Mouse (Mus musculus): Measurements from ENCODE around the gene Mob3c. TPM values are rescaled to one million over a fixed set of nuclear protein-coding genes. Genes with fewer than 3 reads are reported as not detected.

Gene Mob3c
- polyA plus RNA-seq, 1 experiment from 2014 or later: 6.2 TPM

- 76% methylated on average over 4 of the region's 4 CpGs for WGBS
- Histone ChIP-seq H3K4me3 (no peak overlapping the region), H3K36me3 (no peaks in the 10 kb centered on the region), H3K27ac (no peak overlapping the region), H3K9ac (no peak overlapping the region), H3K4me1 (peaks cover 8% of the 10 kb centered on the region; the same call in 1 of the 2 replicates), H3K4me2 (replicated peaks) (peak overlapping the region; percentile 69), H3K27me3 (replicated peaks) (no peaks in the 10 kb centered on the region), H3K9me3 (no peaks in the 10 kb centered on the region)
- no peak for ATAC-seq (ENCODE audit: low FRiP score, low read depth)
Observed at GRCm38 (mm10) chr4:115838196-115838595, 10.3 kb downstream of the Mob3c start.

GRCm38 (mm10) chr4:115838696-115839641, 11.1 kb downstream of the Mob3c start, which contains the start of gene Mknk1:
TSS of gene Mknk1 (plus strand) at chr4:115839198.
- WGBS: 2% methylated on average over 51 of the region's 51 CpGs

GRCm38 (mm10) chr4:115839956-115840355, 12.1 kb downstream of the Mob3c start:
- no peaks in the 10 kb centered on the region for H3K36me3 ChIP-seq
- ATAC-seq (ENCODE audit: low FRiP score, low read depth): no peak
- H3K4me1 ChIP-seq: peaks cover 8% of the 10 kb centered on the region; the same call in 1 of the 2 replicates
- H3K27me3 ChIP-seq (replicated peaks): 0 out of 2 replicates have a peak, but pooled peaks cover under 1% of the 10 kb centered on the region
- no peak overlapping the region for H3K4me3 ChIP-seq
- 64% methylated on average over 4 of the region's 4 CpGs for WGBS
- H3K9ac ChIP-seq: no peak overlapping the region
- peak overlapping the region; percentile 69 for H3K4me2 ChIP-seq (replicated peaks)
- H3K9me3 ChIP-seq: no peaks in the 10 kb centered on the region
- no peak overlapping the region for H3K27ac ChIP-seq

More at GRCm38 (mm10) chr4:115838696-115839641, 11.1 kb downstream of the Mob3c start, which contains the start of gene Mknk1:
- H3K4me2 ChIP-seq (replicated peaks): peak within 1 kb of the TSS; percentile 69
- peak within 1 kb of the TSS; percentile 74 for H3K4me3 ChIP-seq
- peak; percentile 94 for ATAC-seq (ENCODE audit: low FRiP score, low read depth)
- no peaks in the 10 kb centered on the region for H3K36me3 ChIP-seq
- no peaks in the 10 kb centered on the region for H3K9me3 ChIP-seq
- peaks cover 8% of the 10 kb centered on the region; the same call in 1 of the 2 replicates for H3K4me1 ChIP-seq
- H3K27me3 ChIP-seq (replicated peaks): no peaks in the 10 kb centered on the region
- H3K27ac ChIP-seq: no peak within 1 kb of the TSS
- peak within 1 kb of the TSS; percentile 64 for H3K9ac ChIP-seq

GRCm38 (mm10) chr4:115840842-115841241, 12.9 kb downstream of the Mob3c start:
- H3K9me3 ChIP-seq: no peaks in the 10 kb centered on the region
- peaks cover 8% of the 10 kb centered on the region; the same call in 1 of the 2 replicates for H3K4me1 ChIP-seq
- WGBS: 88% methylated on average over 4 of the region's 4 CpGs
- H3K4me3 ChIP-seq: no peak overlapping the region
- H3K9ac ChIP-seq: no peak overlapping the region
- H3K27ac ChIP-seq: no peak overlapping the region
- no peak for ATAC-seq (ENCODE audit: low FRiP score, low read depth)
- H3K27me3 ChIP-seq (replicated peaks): 0 out of 2 replicates have a peak, but pooled peaks cover 3% of the 10 kb centered on the region
- no peak overlapping the region for H3K4me2 ChIP-seq (replicated peaks)
- H3K36me3 ChIP-seq: no peaks in the 10 kb centered on the region

GRCm38 (mm10) chr4:115846656-115847055, 18.8 kb downstream of the Mob3c start:
- no peak overlapping the region for H3K4me2 ChIP-seq (replicated peaks)
- H3K36me3 ChIP-seq: peaks cover 11% of the 10 kb centered on the region; the same call in 1 of the 2 replicates
- H3K9me3 ChIP-seq: no peaks in the 10 kb centered on the region
- ATAC-seq (ENCODE audit: low FRiP score, low read depth): no peak
- no peak overlapping the region for H3K27ac ChIP-seq
- no peaks in the 10 kb centered on the region for H3K4me1 ChIP-seq
- H3K4me3 ChIP-seq: no peak overlapping the region
- no peak overlapping the region for H3K9ac ChIP-seq
- WGBS: 45% methylated on average over 2 of the region's 2 CpGs
- 0 out of 2 replicates have a peak, but pooled peaks cover 3% of the 10 kb centered on the region for H3K27me3 ChIP-seq (replicated peaks)

- Histone ChIP-seq H3K36me3 (peaks cover 11% of the 10 kb centered on the region; the same call in 1 of the 2 replicates), H3K4me1 (no peaks in the 10 kb centered on the region), H3K9me3 (no peaks in the 10 kb centered on the region), H3K9ac (no peak overlapping the region), H3K27me3 (replicated peaks) (0 out of 2 replicates have a peak, but pooled peaks cover 3% of the 10 kb centered on the region), H3K27ac (no peak overlapping the region), H3K4me2 (replicated peaks) (no peak overlapping the region), H3K4me3 (no peak overlapping the region)
- WGBS: 69% methylated on average over 5 of the region's 5 CpGs
- no peak for ATAC-seq (ENCODE audit: low FRiP score, low read depth)
Observed at GRCm38 (mm10) chr4:115847377-115847776, 19.5 kb downstream of the Mob3c start.

- 89% methylated on average over 1 of the region's 1 CpGs for WGBS
- peaks cover 11% of the 10 kb centered on the region; the same call in 1 of the 2 replicates for H3K36me3 ChIP-seq
- no peaks in the 10 kb centered on the region for H3K9me3 ChIP-seq
- H3K27me3 ChIP-seq (replicated peaks): 0 out of 2 replicates have a peak, but pooled peaks cover 3% of the 10 kb centered on the region
- no peaks in the 10 kb centered on the region for H3K4me1 ChIP-seq
- no peak overlapping the region for H3K9ac ChIP-seq
- ATAC-seq (ENCODE audit: low FRiP score, low read depth): no peak
- H3K4me3 ChIP-seq: no peak overlapping the region
- H3K27ac ChIP-seq: no peak overlapping the region
- H3K4me2 ChIP-seq (replicated peaks): no peak overlapping the region
Observed at GRCm38 (mm10) chr4:115848083-115848482, 20.2 kb downstream of the Mob3c start.

- H3K4me2 ChIP-seq (replicated peaks): no peak overlapping the region
- peaks cover 11% of the 10 kb centered on the region; the same call in 1 of the 2 replicates for H3K36me3 ChIP-seq
- H3K27me3 ChIP-seq (replicated peaks): 0 out of 2 replicates have a peak, but pooled peaks cover 3% of the 10 kb centered on the region
- 65% methylated on average over 8 of the region's 8 CpGs for WGBS
- no peak overlapping the region for H3K27ac ChIP-seq
- H3K9me3 ChIP-seq: no peaks in the 10 kb centered on the region
- no peak overlapping the region for H3K9ac ChIP-seq
- H3K4me3 ChIP-seq: no peak overlapping the region
- no peaks in the 10 kb centered on the region for H3K4me1 ChIP-seq
- ATAC-seq (ENCODE audit: low FRiP score, low read depth): no peak
Observed at GRCm38 (mm10) chr4:115848990-115849677, 21.2 kb downstream of the Mob3c start.

- H3K27me3 ChIP-seq (replicated peaks): 0 out of 2 replicates have a peak, but pooled peaks cover 1% of the 10 kb centered on the region
- no peaks in the 10 kb centered on the region for H3K9me3 ChIP-seq
- H3K4me1 ChIP-seq: peaks cover 4% of the 10 kb centered on the region
- H3K9ac ChIP-seq: no peak overlapping the region
- no peak overlapping the region for H3K4me3 ChIP-seq
- no peak for ATAC-seq (ENCODE audit: low FRiP score, low read depth)
- peaks cover 11% of the 10 kb centered on the region; the same call in 1 of the 2 replicates for H3K36me3 ChIP-seq
- H3K27ac ChIP-seq: no peak overlapping the region
- no peak overlapping the region for H3K4me2 ChIP-seq (replicated peaks)
- WGBS: 80% methylated on average over 2 of the region's 2 CpGs
Observed at GRCm38 (mm10) chr4:115850111-115850510, 22.2 kb downstream of the Mob3c start.

GRCm38 (mm10) chr4:115850631-115851030, 22.7 kb downstream of the Mob3c start:
- H3K27ac ChIP-seq: no peak overlapping the region
- H3K36me3 ChIP-seq: peaks cover 11% of the 10 kb centered on the region; the same call in 1 of the 2 replicates
- H3K4me3 ChIP-seq: no peak overlapping the region
- H3K9me3 ChIP-seq: no peaks in the 10 kb centered on the region
- no peaks in the 10 kb centered on the region for H3K27me3 ChIP-seq (replicated peaks)
- no peak overlapping the region for H3K9ac ChIP-seq
- no peak for ATAC-seq (ENCODE audit: low FRiP score, low read depth)
- no peak overlapping the region for H3K4me2 ChIP-seq (replicated peaks)
- 52% methylated on average over 2 of the region's 2 CpGs for WGBS
- peaks cover 7% of the 10 kb centered on the region for H3K4me1 ChIP-seq

GRCm38 (mm10) chr4:115851569-115851968, 23.7 kb downstream of the Mob3c start:
- WGBS: 89% methylated on average over 6 of the region's 6 CpGs
- H3K4me3 ChIP-seq: no peak overlapping the region

GRCm38 (mm10) chr4:115855100-115855499, 27.2 kb downstream of the Mob3c start:
- Histone ChIP-seq H3K27ac (no peak overlapping the region), H3K27me3 (replicated peaks) (no peaks in the 10 kb centered on the region), H3K36me3 (peaks cover 14% of the 10 kb centered on the region), H3K4me1 (peaks cover 16% of the 10 kb centered on the region), H3K4me2 (replicated peaks) (no peak overlapping the region), H3K9me3 (no peaks in the 10 kb centered on the region), H3K9ac (no peak overlapping the region), H3K4me3 (no peak overlapping the region)
- no peak for ATAC-seq (ENCODE audit: low FRiP score, low read depth)
- 47% methylated on average over 6 of the region's 6 CpGs for WGBS

More at GRCm38 (mm10) chr4:115851569-115851968, 23.7 kb downstream of the Mob3c start:
- H3K27me3 ChIP-seq (replicated peaks): no peaks in the 10 kb centered on the region
- ATAC-seq (ENCODE audit: low FRiP score, low read depth): no peak
- no peak overlapping the region for H3K27ac ChIP-seq
- peaks cover 11% of the 10 kb centered on the region; the same call in 1 of the 2 replicates for H3K36me3 ChIP-seq
- peaks cover 14% of the 10 kb centered on the region for H3K4me1 ChIP-seq
- H3K9ac ChIP-seq: no peak overlapping the region
- no peak overlapping the region for H3K4me2 ChIP-seq (replicated peaks)
- no peaks in the 10 kb centered on the region for H3K9me3 ChIP-seq
